Mouse (Mus musculus) heart, postnatal 4 days (tissue): ENCODE measurements around the gene Unc45a. TPM values are rescaled to one million over a fixed set of nuclear protein-coding genes. Genes with fewer than 3 reads are reported as not detected.
"Not testable (repeated sequence)": the region's sequence is repeated elsewhere in the genome, so short reads cannot be mapped to it uniquely, and the experiment has no call there.

Experiments
- DNase-seq: peaks from one replicate; pipeline ENCODE4 v3.0.0; 2021
- total RNA-seq, 2 experiments: library from RNA; stranded (reverse); gene quantifications; 2 replicates each; pipeline ENCODE4 v1.2.3; 2021

The Unc45a gene
- total RNA-seq, 2 experiments from 2014 or later, result 22.9 to 24.9 TPM

- DNase-seq, result not testable (repeated sequence)
Measured at GRCm38 (mm10) chr7:80324816-80325119, 16.0 kb downstream of the Unc45a start.

- DNase-seq, result peak; percentile 96
Measured at GRCm38 (mm10) chr7:80324043-80324815, 16.6 kb downstream of the Unc45a start, which contains the start of gene Rccd1. TSS of gene Rccd1 (minus strand) at chr7:80324454.

GRCm38 (mm10) chr7:80323336-80323735 is 17.5 kb downstream of the Unc45a start:
- DNase-seq, result no peak

- DNase-seq, result no peak
Measured at GRCm38 (mm10) chr7:80319846-80320496, 20.8 kb downstream of the Unc45a start.

- DNase-seq, result no peak
Measured at GRCm38 (mm10) chr7:80318670-80319069, 22.1 kb downstream of the Unc45a start.

GRCm38 (mm10) chr7:80317439-80318115 is 23.2 kb downstream of the Unc45a start:
- DNase-seq, result no peak

- no peak for DNase-seq
Measured at GRCm38 (mm10) chr7:80315733-80316132, 25.1 kb downstream of the Unc45a start.

- DNase-seq, result no peak
Measured at GRCm38 (mm10) chr7:80310771-80311170, 30.0 kb downstream of the Unc45a start.

GRCm38 (mm10) chr7:80307766-80308165 is 33.0 kb downstream of the Unc45a start:
- DNase-seq, result no peak

- no peak for DNase-seq
Measured at GRCm38 (mm10) chr7:80301522-80301921, 39.3 kb downstream of the Unc45a start.

GRCm38 (mm10) chr7:80299568-80299967 is 41.2 kb downstream of the Unc45a start:
- DNase-seq, result no peak

GRCm38 (mm10) chr7:80298754-80299153 is 42.1 kb downstream of the Unc45a start:
- DNase-seq, result no peak

GRCm38 (mm10) chr7:80297041-80297440 is 43.8 kb downstream of the Unc45a start:
- DNase-seq, result no peak

GRCm38 (mm10) chr7:80296462-80296861 is 44.3 kb downstream of the Unc45a start:
- no peak for DNase-seq

GRCm38 (mm10) chr7:80294764-80295648 is 45.8 kb downstream of the Unc45a start:
- no peak for DNase-seq

- peak; percentile 99 for DNase-seq
Measured at GRCm38 (mm10) chr7:80294062-80294763, 46.6 kb downstream of the Unc45a start, which contains the start of gene Prc1. TSS of gene Prc1 (plus strand) at chr7:80294450.

- DNase-seq, result no peak
Measured at GRCm38 (mm10) chr7:80287736-80288135, 53.1 kb downstream of the Unc45a start.

- no peak for DNase-seq
Measured at GRCm38 (mm10) chr7:80285725-80286124, 55.1 kb downstream of the Unc45a start.

GRCm38 (mm10) chr7:80284391-80284790 is 56.4 kb downstream of the Unc45a start:
- no peak for DNase-seq

- DNase-seq, result no peak
Measured at GRCm38 (mm10) chr7:80283226-80283918, 57.4 kb downstream of the Unc45a start.

- no peak for DNase-seq
Measured at GRCm38 (mm10) chr7:80281646-80282045, 59.2 kb downstream of the Unc45a start.
